Mouse (Mus musculus) testis, adult 2 months (tissue): ENCODE measurements around the gene Pnkd.

ENCODE experiments used
- CTCF ChIP-seq: fragments of 200-500 bp; IDR thresholded peaks from 2 replicates; pipeline ENCODE4 v1.5.1; 2012; ENCODE audit warnings: low read depth, mild to moderate bottlenecking, inconsistent platforms, low read length, moderate library complexity; ENCODE audit not compliant: control insufficient read depth, insufficient read depth, insufficient replicate concordance
- POLR2A ChIP-seq: fragments of 200-500 bp; IDR thresholded peaks from 2 replicates; pipeline ENCODE4 v1.6.1; 2012; ENCODE audit warnings: low read depth, mild to moderate bottlenecking, inconsistent platforms, low read length, moderate library complexity; ENCODE audit not compliant: control insufficient read depth

DNA sequence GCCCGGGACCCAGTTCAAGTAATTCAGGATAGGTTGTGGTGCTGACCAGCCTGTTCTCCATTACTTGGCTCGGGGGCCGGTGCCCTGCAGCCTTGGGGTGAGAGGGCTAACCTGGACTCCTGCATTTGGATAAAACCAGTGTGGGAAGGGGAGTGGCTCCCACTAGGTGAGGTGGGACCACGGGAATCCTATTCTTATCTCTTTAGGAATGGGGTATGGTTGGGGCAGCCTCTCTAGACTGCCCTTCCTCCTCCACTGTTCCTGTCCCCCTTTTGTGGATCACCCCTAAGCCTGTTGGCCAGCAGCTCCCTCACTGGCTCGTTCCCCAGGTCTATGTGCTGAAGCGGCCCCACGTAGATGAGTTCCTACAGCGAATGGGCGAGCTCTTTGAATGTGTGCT is 109.6 kb downstream of the Pnkd start:
- no peak for TF ChIP-seq CTCF
- TF ChIP-seq POLR2A: no peak
